Mouse (Mus musculus) cortical plate, adult 2 months (tissue): ENCODE measurements around the gene Hspg2.

Experiments
- CTCF ChIP-seq: fragments of 200-500 bp; IDR thresholded peaks from 2 replicates; pipeline ENCODE4 v1.5.1; 2011; ENCODE audit warnings: mild to moderate bottlenecking, control low read depth, low read length; ENCODE audit not compliant: insufficient read depth; ENCODE audit errors: extremely low read depth
- POLR2A ChIP-seq: fragments of 200-500 bp; IDR thresholded peaks from 2 replicates; pipeline ENCODE4 v1.6.1; 2011; ENCODE audit warnings: mild to moderate bottlenecking, low read length, control low read depth; ENCODE audit not compliant: insufficient read depth; ENCODE audit errors: extremely low read depth

DNA sequence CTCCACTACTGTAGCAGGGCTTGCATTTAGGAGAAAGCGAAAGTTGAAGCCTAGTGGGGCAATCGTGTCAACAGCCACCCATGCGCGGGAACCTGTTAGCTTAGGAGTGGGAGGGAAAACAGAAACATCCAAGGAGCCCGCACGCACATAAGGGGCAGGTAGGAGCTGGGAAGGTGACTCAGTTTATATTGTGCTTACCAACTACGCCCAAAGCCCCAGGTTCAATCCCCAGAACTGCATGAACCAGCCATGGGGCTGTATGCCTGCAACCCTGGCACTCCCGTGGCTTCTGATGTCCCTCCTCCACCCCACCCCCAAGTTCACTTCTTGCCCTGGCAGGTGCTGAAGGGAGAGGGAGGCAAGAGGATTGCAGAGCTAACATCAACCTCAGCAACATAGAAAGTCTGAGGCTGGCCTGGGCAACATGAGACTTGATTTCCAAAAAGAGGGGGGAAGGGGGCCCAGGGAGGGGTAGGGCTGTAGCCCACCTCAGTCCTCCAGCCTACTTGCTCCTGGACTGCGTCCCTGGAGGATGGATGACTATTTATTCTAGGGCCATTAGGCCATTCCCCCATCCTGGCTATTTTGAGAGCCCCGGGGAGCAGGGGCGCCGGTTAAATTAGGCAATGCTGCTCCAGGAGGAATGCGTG, 12.9 kb downstream of the Hspg2 start:
- TF ChIP-seq CTCF (no peak), POLR2A (no peak)
